Mouse (Mus musculus) MEL (cell line): ENCODE measurements around the gene Pax3. TPM values are rescaled to one million over a fixed set of nuclear protein-coding genes. Genes with fewer than 3 reads are reported as not detected.

Experiments used
- DNase-seq: peaks from one replicate; pipeline ENCODE4 v3.0.0; 2011; ENCODE audit warnings: low read depth, low spot score
- H3K27ac ChIP-seq: 2 replicates; pipeline ENCODE4 v1.5.1; 2012; ENCODE audit warnings: low read depth, mild to moderate bottlenecking, control low read depth, low read length, moderate library complexity; ENCODE audit not compliant: control insufficient read depth
- H3K27me3 ChIP-seq, 2 experiments: fragments of 150-350 bp in 1 of 2; sonication (generic) in 1 of 2; 2 replicates each; pipeline ENCODE4 v1.6.1; 2012; ENCODE audit warnings: low read length in 2 of 2, mild to moderate bottlenecking in 2 of 2, improper control_type of control experiment in 1 of 2, moderate library complexity in 1 of 2; ENCODE audit not compliant: insufficient read depth in 2 of 2, control insufficient read depth in 1 of 2
- H3K36me3 ChIP-seq, 2 experiments: 2 replicates each; pipeline ENCODE4 v1.6.1; 2012 to 2014; ENCODE audit warnings: low read length in 2 of 2, improper control_type of control experiment in 1 of 2, inconsistent platforms in 1 of 2, mild to moderate bottlenecking in 1 of 2; ENCODE audit not compliant: insufficient read depth in 2 of 2, control insufficient read depth in 1 of 2
- H3K4me1 ChIP-seq, 2 experiments: fragments of 150-350 bp in 1 of 2; sonication (generic) in 1 of 2; 2 replicates each; pipeline ENCODE4 v1.6.1; 2012; ENCODE audit warnings: low read length in 2 of 2, improper control_type of control experiment in 1 of 2, mild to moderate bottlenecking in 1 of 2; ENCODE audit not compliant: insufficient read depth in 2 of 2, control insufficient read depth in 1 of 2
- H3K4me3 ChIP-seq, 2 experiments: fragments of 150-350 bp in 1 of 2; sonication (generic) in 1 of 2; 2 replicates each; pipeline ENCODE4 v1.5.1; 2012; ENCODE audit warnings: low read depth in 2 of 2, low read length in 2 of 2, mild to moderate bottlenecking in 2 of 2, moderate library complexity in 2 of 2, control low read depth in 1 of 2, improper control_type of control experiment in 1 of 2; ENCODE audit not compliant: control insufficient read depth in 1 of 2, insufficient read depth in 1 of 2
- H3K79me2 ChIP-seq: 2 replicates; pipeline ENCODE4 v1.6.1; 2012; ENCODE audit warnings: mild to moderate bottlenecking, low read length, moderate library complexity; ENCODE audit not compliant: control insufficient read depth, poor library complexity, insufficient read depth
- H3K9ac ChIP-seq: 2 replicates; pipeline ENCODE4 v1.6.1; 2012; ENCODE audit warnings: low read depth, mild to moderate bottlenecking, control low read depth, low read length, moderate library complexity; ENCODE audit not compliant: control insufficient read depth, poor library complexity, severe bottlenecking
- H3K9me3 ChIP-seq: fragments of 150-350 bp; sonication (generic); replicated peaks from 2 replicates; pipeline ENCODE4 v1.6.1; 2012; ENCODE audit warnings: mild to moderate bottlenecking, low read length, improper control_type of control experiment, moderate library complexity; ENCODE audit not compliant: insufficient read depth
- BHLHE40 ChIP-seq: IDR thresholded peaks from 2 replicates; pipeline ENCODE4 v1.6.1; 2012; ENCODE audit warnings: low read depth, mild to moderate bottlenecking, inconsistent platforms, low read length, improper control_type of control experiment, borderline replicate concordance
- CTCF ChIP-seq, 3 experiments: IDR thresholded peaks in 2 of 3; conservative IDR thresholded peaks in 1 of 3; 2 replicates each; pipeline ENCODE4 v1.5.1; 2011 to 2012; ENCODE audit warnings: low read length in 3 of 3, low read depth in 2 of 3, mild to moderate bottlenecking in 2 of 3, improper control_type of control experiment in 1 of 3, inconsistent platforms in 1 of 3, mixed read lengths in 1 of 3, moderate library complexity in 1 of 3; ENCODE audit not compliant: control insufficient read depth in 1 of 3, insufficient read depth in 1 of 3, poor library complexity in 1 of 3, severe bottlenecking in 1 of 3
- ELF1 ChIP-seq: IDR thresholded peaks from 2 replicates; pipeline ENCODE4 v1.6.1; 2014; ENCODE audit warnings: low read depth, mild to moderate bottlenecking, inconsistent platforms, low read length, improper control_type of control experiment, moderate library complexity
- GABPA ChIP-seq: IDR thresholded peaks from 2 replicates; pipeline ENCODE4 v1.6.1; 2012; ENCODE audit warnings: low read depth, mild to moderate bottlenecking, inconsistent platforms, low read length, improper control_type of control experiment, moderate library complexity
- GATA1 ChIP-seq: IDR thresholded peaks from 2 replicates; pipeline ENCODE4 v1.6.1; 2011; ENCODE audit warnings: low read depth, low read length, improper control_type of control experiment
- HCFC1 ChIP-seq: IDR thresholded peaks from 2 replicates; pipeline ENCODE4 v1.6.1; 2012; ENCODE audit warnings: low read depth, mild to moderate bottlenecking, inconsistent platforms, low read length, improper control_type of control experiment, moderate library complexity
- JUND ChIP-seq: IDR thresholded peaks from 2 replicates; pipeline ENCODE4 v1.6.1; 2011; ENCODE audit warnings: low read depth, mild to moderate bottlenecking, improper control_type of control experiment, low read length
- KAT2A ChIP-seq: conservative IDR thresholded peaks from 2 replicates; pipeline ENCODE4 v1.6.1; 2012; ENCODE audit warnings: low read depth, low read length, improper control_type of control experiment, inconsistent platforms
- MAX ChIP-seq: IDR thresholded peaks from 2 replicates; pipeline ENCODE4 v1.6.1; 2011; ENCODE audit warnings: low read length, improper control_type of control experiment
- MAZ ChIP-seq: IDR thresholded peaks from 2 replicates; pipeline ENCODE4 v1.6.1; 2012; ENCODE audit warnings: low read depth, mild to moderate bottlenecking, inconsistent platforms, low read length, improper control_type of control experiment
- MYB ChIP-seq: IDR thresholded peaks from 2 replicates; pipeline ENCODE4 v1.6.1; 2011; ENCODE audit warnings: mild to moderate bottlenecking, low read depth, low read length, improper control_type of control experiment
- NRF1 ChIP-seq: IDR thresholded peaks from 2 replicates; pipeline ENCODE4 v1.6.1; 2014; ENCODE audit warnings: low read depth, mild to moderate bottlenecking, inconsistent platforms, low read length, improper control_type of control experiment, moderate library complexity; ENCODE audit not compliant: poor library complexity, insufficient read depth, severe bottlenecking
- POLR2A ChIP-seq, 2 experiments: IDR thresholded peaks; 2 replicates each; pipeline ENCODE4 v1.6.1; 2011 to 2012; ENCODE audit warnings: low read length in 2 of 2, mild to moderate bottlenecking in 2 of 2, control low read depth in 1 of 2, improper control_type of control experiment in 1 of 2, low read depth in 1 of 2, moderate library complexity in 1 of 2; ENCODE audit not compliant: control insufficient read depth in 1 of 2, insufficient read depth in 1 of 2, poor library complexity in 1 of 2
- POLR2AphosphoS2 ChIP-seq: IDR thresholded peaks from 2 replicates; pipeline ENCODE4 v1.6.1; 2011; ENCODE audit warnings: low read length, improper control_type of control experiment
- POLR2AphosphoS5 ChIP-seq: IDR thresholded peaks from 2 replicates; pipeline ENCODE4 v1.6.1; 2012; ENCODE audit warnings: low read depth, borderline replicate concordance, mild to moderate bottlenecking, inconsistent platforms, low read length, moderate library complexity, mixed read lengths
- RAD21 ChIP-seq: IDR thresholded peaks from 2 replicates; pipeline ENCODE4 v1.6.1; 2011; ENCODE audit warnings: mild to moderate bottlenecking, low read depth, low read length, improper control_type of control experiment
- SMC3 ChIP-seq: IDR thresholded peaks from 2 replicates; pipeline ENCODE4 v1.6.1; 2011; ENCODE audit warnings: low read depth, low read length, improper control_type of control experiment
- TAL1 ChIP-seq: IDR thresholded peaks from 2 replicates; pipeline ENCODE4 v1.6.1; 2012; ENCODE audit warnings: mild to moderate bottlenecking, inconsistent platforms, low read length, moderate library complexity, mixed read lengths
- UBTF ChIP-seq: IDR thresholded peaks from 2 replicates; pipeline ENCODE4 v1.6.1; 2012; ENCODE audit warnings: low read depth, mild to moderate bottlenecking, inconsistent platforms, low read length, improper control_type of control experiment, moderate library complexity, borderline replicate concordance; ENCODE audit not compliant: insufficient read depth
- ZC3H11A ChIP-seq: IDR thresholded peaks from 2 replicates; pipeline ENCODE4 v1.6.1; 2012; ENCODE audit warnings: low read depth, mild to moderate bottlenecking, inconsistent platforms, low read length, improper control_type of control experiment
- polyA plus RNA-seq, 2 experiments: library from polyadenylated mRNA; stranded (reverse) in 1 of 2; unstranded in 1 of 2; fragments of >175 nt in 1 of 2; fragments of >200 nt in 1 of 2; gene quantifications; 2 replicates each; pipeline versions ENCODE4 v1.2.1 to v1.2.4; 2012; ENCODE audit warnings: low replicate concordance in 2 of 2, low read depth in 1 of 2; ENCODE audit not compliant: insufficient read length in 2 of 2, insufficient read depth in 1 of 2, missing spikeins in 1 of 2
- total RNA-seq: library from RNA; depleted of rRNA; stranded (reverse); fragments of 300-350 nt; gene quantifications from 2 replicates; pipeline ENCODE4 v1.2.3, GENCODE M21; 2012

Gene Pax3
- total and polyA plus RNA-seq, 3 experiments = not detected

DNA sequence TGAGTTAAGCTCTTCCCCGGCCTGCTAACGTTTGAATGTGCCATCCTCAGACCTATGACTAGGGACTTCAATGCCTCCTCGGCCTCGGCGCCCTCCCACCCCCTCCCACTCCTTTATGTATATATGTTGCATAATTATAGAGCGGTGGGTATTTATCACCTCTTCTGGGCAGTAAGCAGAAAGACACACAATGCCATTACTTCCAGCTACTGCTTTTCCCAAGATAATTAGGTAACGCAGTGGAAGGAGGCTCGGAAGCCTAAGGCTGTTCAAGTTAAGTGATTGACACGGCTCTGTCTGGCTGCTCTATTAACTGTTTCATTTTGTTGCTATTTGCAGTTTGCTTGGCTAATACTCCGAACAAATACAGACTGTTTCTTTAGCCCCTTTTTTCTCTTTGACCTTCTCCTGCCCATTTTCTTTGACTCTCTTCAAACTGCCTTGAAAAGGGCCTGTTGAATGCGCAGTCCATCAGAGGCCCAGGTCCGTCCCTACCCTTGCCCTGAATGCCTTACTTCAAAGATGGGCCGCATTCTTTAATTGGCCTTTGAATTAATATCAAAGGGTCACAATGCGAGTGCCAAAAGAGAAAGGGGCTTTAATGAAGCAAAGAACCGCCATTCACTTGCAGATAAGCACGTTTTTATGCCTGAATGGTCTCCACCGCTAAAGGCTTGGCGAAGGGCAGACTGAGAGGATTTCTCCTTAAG is 29.2 kb downstream of the Pax3 start:
- H3K79me2 ChIP-seq = no peaks in the 10 kb centered on the region
- DNase-seq = no peak
- H3K27ac ChIP-seq = no peak overlapping the region
- TF ChIP-seq NRF1 = no peak
- no peak for TF ChIP-seq MAZ
- no peak for TF ChIP-seq CTCF (IDR thresholded peaks at IDR 0.05 in 2 of 3, conservative IDR thresholded peaks at IDR 0.05 in 1 of 3; ENCODE audit: control insufficient read depth in 1 of 3, insufficient read depth in 1 of 3, low read depth in 2 of 3, low read length in 3 of 3, poor library complexity in 1 of 3, severe bottlenecking in 1 of 3)
- TF ChIP-seq GABPA = no peak
- no peak for TF ChIP-seq UBTF
- no peak for TF ChIP-seq MAX
- no peak for TF ChIP-seq HCFC1
- TF ChIP-seq SMC3 = no peak
- no peak for TF ChIP-seq TAL1
- no peak for TF ChIP-seq JUND
- no peak for TF ChIP-seq ZC3H11A
- TF ChIP-seq ELF1 = no peak
- TF ChIP-seq RAD21 = no peak
- TF ChIP-seq GATA1 = no peak
- no peak for TF ChIP-seq KAT2A
- TF ChIP-seq BHLHE40 = no peak
- TF ChIP-seq MYB = no peak
- TF ChIP-seq POLR2AphosphoS2 = no peak
- no peak for TF ChIP-seq POLR2A (IDR thresholded peaks at IDR 0.05; ENCODE audit: control insufficient read depth in 1 of 2, insufficient read depth in 1 of 2, low read depth in 1 of 2, low read length in 2 of 2, poor library complexity in 1 of 2)
- H3K9ac ChIP-seq = no peak overlapping the region
- no peaks in the 10 kb centered on the region for H3K36me3 ChIP-seq
- no peaks in the 10 kb centered on the region for H3K27me3 ChIP-seq
- H3K4me3 ChIP-seq = no peak overlapping the region
- H3K9me3 ChIP-seq = no peaks in the 10 kb centered on the region
- H3K4me1 ChIP-seq = no peaks in the 10 kb centered on the region

DNA sequence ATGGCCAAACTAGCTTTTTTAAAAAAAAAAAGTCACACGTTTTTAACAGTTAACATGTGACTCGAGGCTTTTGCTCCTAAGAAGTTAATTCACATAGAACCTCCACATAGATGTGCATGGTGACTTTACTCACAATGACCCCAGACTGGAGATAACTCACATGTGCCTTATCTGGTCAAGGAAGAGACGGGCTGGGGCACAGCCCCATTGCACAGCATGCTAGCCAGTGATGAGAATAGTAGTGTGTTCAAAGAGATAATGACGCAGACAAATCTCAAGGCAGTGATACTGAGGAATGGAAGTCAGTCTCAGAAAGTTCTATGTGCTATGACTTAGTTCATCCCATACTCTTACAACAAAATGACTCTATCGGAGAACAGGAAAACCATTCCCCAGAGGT is 35.2 kb downstream of the Pax3 start:
- Histone ChIP-seq H3K4me3 (no peak overlapping the region), H3K36me3 (no peaks in the 10 kb centered on the region), H3K9me3 (no peaks in the 10 kb centered on the region), H3K79me2 (no peaks in the 10 kb centered on the region), H3K9ac (no peak overlapping the region), H3K27me3 (no peaks in the 10 kb centered on the region), H3K4me1 (no peaks in the 10 kb centered on the region), H3K27ac (no peak overlapping the region)
- no peak for DNase-seq
- no peak for TF ChIP-seq POLR2AphosphoS5
